Mouse (Mus musculus) MEL (cell line): ENCODE measurements at regions not wholly inside any gene's neighbourhood (a gene's known extent, or its start where the extent isn't known, plus 50 kb on each side); places are given as distances from the start of the nearest gene placed in this dataset.
A peak's percentile ranks its signal among the peaks of the same experiment; 100 is the strongest.
"Not testable (repeated sequence)": the region's sequence is repeated elsewhere in the genome, so short reads cannot be mapped to it uniquely, and the experiment has no call there.

ENCODE experiments used
- DNase-seq: peaks from one replicate; pipeline ENCODE4 v3.0.0; 2011; ENCODE audit warnings: low read depth, low spot score
- H3K27ac ChIP-seq: 2 replicates; pipeline ENCODE4 v1.5.1; 2012; ENCODE audit warnings: low read depth, mild to moderate bottlenecking, control low read depth, low read length, moderate library complexity; ENCODE audit not compliant: control insufficient read depth
- H3K27me3 ChIP-seq, 2 experiments: fragments of 150-350 bp in 1 of 2; sonication (generic) in 1 of 2; 2 replicates each; pipeline ENCODE4 v1.6.1; 2012; ENCODE audit warnings: low read length in 2 of 2, mild to moderate bottlenecking in 2 of 2, improper control_type of control experiment in 1 of 2, moderate library complexity in 1 of 2; ENCODE audit not compliant: insufficient read depth in 2 of 2, control insufficient read depth in 1 of 2
- H3K36me3 ChIP-seq, 2 experiments: 2 replicates each; pipeline ENCODE4 v1.6.1; 2012 to 2014; ENCODE audit warnings: low read length in 2 of 2, improper control_type of control experiment in 1 of 2, inconsistent platforms in 1 of 2, mild to moderate bottlenecking in 1 of 2; ENCODE audit not compliant: insufficient read depth in 2 of 2, control insufficient read depth in 1 of 2
- H3K4me1 ChIP-seq, 2 experiments: fragments of 150-350 bp in 1 of 2; sonication (generic) in 1 of 2; 2 replicates each; pipeline ENCODE4 v1.6.1; 2012; ENCODE audit warnings: low read length in 2 of 2, improper control_type of control experiment in 1 of 2, mild to moderate bottlenecking in 1 of 2; ENCODE audit not compliant: insufficient read depth in 2 of 2, control insufficient read depth in 1 of 2
- H3K4me3 ChIP-seq, 2 experiments: fragments of 150-350 bp in 1 of 2; sonication (generic) in 1 of 2; 2 replicates each; pipeline ENCODE4 v1.5.1; 2012; ENCODE audit warnings: low read depth in 2 of 2, low read length in 2 of 2, mild to moderate bottlenecking in 2 of 2, moderate library complexity in 2 of 2, control low read depth in 1 of 2, improper control_type of control experiment in 1 of 2; ENCODE audit not compliant: control insufficient read depth in 1 of 2, insufficient read depth in 1 of 2
- H3K79me2 ChIP-seq: 2 replicates; pipeline ENCODE4 v1.6.1; 2012; ENCODE audit warnings: mild to moderate bottlenecking, low read length, moderate library complexity; ENCODE audit not compliant: control insufficient read depth, poor library complexity, insufficient read depth
- H3K9ac ChIP-seq: 2 replicates; pipeline ENCODE4 v1.6.1; 2012; ENCODE audit warnings: low read depth, mild to moderate bottlenecking, control low read depth, low read length, moderate library complexity; ENCODE audit not compliant: control insufficient read depth, poor library complexity, severe bottlenecking
- H3K9me3 ChIP-seq: fragments of 150-350 bp; sonication (generic); replicated peaks from 2 replicates; pipeline ENCODE4 v1.6.1; 2012; ENCODE audit warnings: mild to moderate bottlenecking, low read length, improper control_type of control experiment, moderate library complexity; ENCODE audit not compliant: insufficient read depth
- CHD1 ChIP-seq: IDR thresholded peaks from 2 replicates; pipeline ENCODE4 v1.6.1; 2012; ENCODE audit warnings: low read depth, mild to moderate bottlenecking, inconsistent platforms, low read length, improper control_type of control experiment
- CTCF ChIP-seq, 3 experiments: IDR thresholded peaks in 2 of 3; conservative IDR thresholded peaks in 1 of 3; 2 replicates each; pipeline ENCODE4 v1.5.1; 2011 to 2012; ENCODE audit warnings: low read length in 3 of 3, low read depth in 2 of 3, mild to moderate bottlenecking in 2 of 3, improper control_type of control experiment in 1 of 3, inconsistent platforms in 1 of 3, mixed read lengths in 1 of 3, moderate library complexity in 1 of 3; ENCODE audit not compliant: control insufficient read depth in 1 of 3, insufficient read depth in 1 of 3, poor library complexity in 1 of 3, severe bottlenecking in 1 of 3
- ELF1 ChIP-seq: IDR thresholded peaks from 2 replicates; pipeline ENCODE4 v1.6.1; 2014; ENCODE audit warnings: low read depth, mild to moderate bottlenecking, inconsistent platforms, low read length, improper control_type of control experiment, moderate library complexity
- EP300 ChIP-seq, 2 experiments: IDR thresholded peaks; 2 replicates each; pipeline ENCODE4 v1.6.1; 2011; ENCODE audit warnings: improper control_type of control experiment in 2 of 2, low read length in 2 of 2, low read depth in 1 of 2, mild to moderate bottlenecking in 1 of 2
- ETS1 ChIP-seq: IDR thresholded peaks from 2 replicates; pipeline ENCODE4 v1.6.1; 2012; ENCODE audit warnings: low read depth, mild to moderate bottlenecking, inconsistent platforms, low read length, improper control_type of control experiment, moderate library complexity
- GATA1 ChIP-seq: IDR thresholded peaks from 2 replicates; pipeline ENCODE4 v1.6.1; 2011; ENCODE audit warnings: low read depth, low read length, improper control_type of control experiment
- KAT2A ChIP-seq: conservative IDR thresholded peaks from 2 replicates; pipeline ENCODE4 v1.6.1; 2012; ENCODE audit warnings: low read depth, low read length, improper control_type of control experiment, inconsistent platforms
- MAFK ChIP-seq: IDR thresholded peaks from 2 replicates; pipeline ENCODE4 v1.6.1; 2011; ENCODE audit warnings: low read depth, mild to moderate bottlenecking, low read length, improper control_type of control experiment, borderline replicate concordance
- MAX ChIP-seq: IDR thresholded peaks from 2 replicates; pipeline ENCODE4 v1.6.1; 2011; ENCODE audit warnings: low read length, improper control_type of control experiment
- MAZ ChIP-seq: IDR thresholded peaks from 2 replicates; pipeline ENCODE4 v1.6.1; 2012; ENCODE audit warnings: low read depth, mild to moderate bottlenecking, inconsistent platforms, low read length, improper control_type of control experiment
- MYC ChIP-seq: IDR thresholded peaks from 2 replicates; pipeline ENCODE4 v1.6.1; 2011; ENCODE audit warnings: low read depth, mild to moderate bottlenecking, low read length, improper control_type of control experiment, moderate library complexity
- POLR2AphosphoS5 ChIP-seq: IDR thresholded peaks from 2 replicates; pipeline ENCODE4 v1.6.1; 2012; ENCODE audit warnings: low read depth, borderline replicate concordance, mild to moderate bottlenecking, inconsistent platforms, low read length, moderate library complexity, mixed read lengths
- RAD21 ChIP-seq: IDR thresholded peaks from 2 replicates; pipeline ENCODE4 v1.6.1; 2011; ENCODE audit warnings: mild to moderate bottlenecking, low read depth, low read length, improper control_type of control experiment
- SIN3A ChIP-seq: IDR thresholded peaks from 2 replicates; pipeline ENCODE4 v1.6.1; 2012; ENCODE audit warnings: low read length, improper control_type of control experiment, inconsistent platforms
- SMC3 ChIP-seq: IDR thresholded peaks from 2 replicates; pipeline ENCODE4 v1.6.1; 2011; ENCODE audit warnings: low read depth, low read length, improper control_type of control experiment
- TAL1 ChIP-seq: IDR thresholded peaks from 2 replicates; pipeline ENCODE4 v1.6.1; 2012; ENCODE audit warnings: mild to moderate bottlenecking, inconsistent platforms, low read length, moderate library complexity, mixed read lengths
- TBP ChIP-seq: IDR thresholded peaks from 2 replicates; pipeline ENCODE4 v1.8.0; 2011; ENCODE audit warnings: low read depth, low read length, improper control_type of control experiment
- USF2 ChIP-seq, 2 experiments: IDR thresholded peaks; 2 replicates each; pipeline ENCODE4 v1.6.1; 2011 to 2012; ENCODE audit warnings: improper control_type of control experiment in 2 of 2, low read length in 2 of 2, borderline replicate concordance in 1 of 2, inconsistent platforms in 1 of 2, low read depth in 1 of 2, mild to moderate bottlenecking in 1 of 2; ENCODE audit not compliant: insufficient read depth in 1 of 2
- ZKSCAN1 ChIP-seq: IDR thresholded peaks from 2 replicates; pipeline ENCODE4 v1.6.1; 2012; ENCODE audit warnings: low read depth, mild to moderate bottlenecking, inconsistent platforms, low read length, improper control_type of control experiment, moderate library complexity

DNA sequence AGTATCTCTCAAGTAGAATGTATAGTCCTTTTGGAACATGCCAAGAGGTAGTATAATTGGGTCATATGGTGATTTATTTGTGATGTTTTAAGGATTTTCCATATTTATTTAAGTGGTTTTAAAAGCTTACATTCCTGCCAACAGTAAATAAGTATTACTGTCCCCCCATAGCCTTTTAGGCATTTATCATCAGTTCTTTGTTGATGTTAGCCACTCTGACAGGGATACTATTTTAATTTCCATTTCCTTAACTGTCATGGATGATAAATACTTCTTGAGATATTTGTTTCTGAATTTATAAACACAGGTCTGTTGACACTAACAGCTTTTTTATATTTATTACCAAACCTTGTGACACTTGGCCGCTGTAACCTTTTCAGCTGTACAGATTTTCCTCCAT lies 1183.3 kb downstream of the Hace1 start (continued):
- TF ChIP-seq TBP (no peak), RAD21 (no peak), POLR2AphosphoS5 (no peak), MAZ (no peak), MAX (no peak), ELF1 (no peak)

DNA sequence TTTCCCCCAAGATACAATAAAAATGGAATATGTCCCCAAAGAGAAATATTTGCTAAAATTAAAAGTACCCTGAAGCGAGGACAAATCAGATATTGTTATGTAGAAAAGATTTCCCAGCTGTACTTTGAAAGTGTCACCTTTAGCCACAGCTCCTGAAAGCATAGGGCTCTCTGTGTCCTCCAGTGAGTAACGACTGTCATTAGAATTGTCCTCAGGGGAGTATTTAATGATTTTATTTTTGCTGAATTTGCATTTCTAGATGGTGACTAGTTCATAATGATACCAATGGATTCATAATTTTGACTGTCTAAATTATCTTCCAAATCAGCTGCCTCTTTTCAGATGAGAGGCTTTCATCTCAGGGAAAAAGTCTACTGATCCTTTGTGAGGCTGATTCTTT lies 1201.1 kb downstream of the Hace1 start:
- Histone ChIP-seq H3K9me3 (no peaks in the 10 kb centered on the region), H3K27me3 (no peaks in the 10 kb centered on the region)

DNA sequence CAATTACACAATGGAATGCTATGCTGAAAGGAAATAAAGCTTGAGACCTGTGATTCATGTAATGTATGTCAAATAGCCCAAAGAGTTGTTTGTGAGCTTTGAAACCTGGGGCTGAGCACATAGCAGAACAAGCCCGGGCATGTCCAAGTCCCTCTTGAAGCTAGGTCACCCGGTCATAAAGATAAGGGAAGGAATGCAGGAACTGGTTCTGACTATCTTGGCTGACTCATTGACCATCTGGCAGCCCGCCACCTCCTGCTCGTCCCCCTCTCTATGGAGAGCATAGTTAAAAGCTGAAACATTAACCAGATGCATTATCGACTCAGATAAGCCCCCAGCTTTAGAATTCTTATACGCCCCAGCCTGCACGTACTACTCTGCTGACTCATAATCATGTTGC lies 1208.1 kb downstream of the Hace1 start:
- Histone ChIP-seq H3K27ac (peak overlapping the region; percentile 42; the same call in 1 of the 2 replicates), H3K36me3 (peaks cover 0 to 11% of the 10 kb centered on the region in 2 experiments; a peak in 2 of 4 replicates)
- not testable (repeated sequence) for H3K9me3 ChIP-seq, H3K79me2 ChIP-seq, H3K9ac ChIP-seq, H3K4me1 ChIP-seq, H3K27me3 ChIP-seq, H3K4me3 ChIP-seq
- peak; percentile 88 for DNase-seq
- TF ChIP-seq GATA1: peak; percentile 76
- peak; percentile 70 to 76 for TF ChIP-seq EP300 (IDR thresholded peaks at IDR 0.05; ENCODE audit: low read depth in 1 of 2, low read length in 2 of 2)
- TF ChIP-seq TAL1: peak; percentile 83

More for the DNA sequence above, 1201.1 kb downstream of the Hace1 start:
- Histone ChIP-seq H3K27ac (no peak overlapping the region), H3K4me3 (no peak overlapping the region), H3K4me1 (no peaks in the 10 kb centered on the region), H3K36me3 (no peaks in the 10 kb centered on the region), H3K79me2 (no peaks in the 10 kb centered on the region), H3K9ac (no peak overlapping the region)
- DNase-seq: no peak
- TF ChIP-seq MAFK (peak; percentile 74; the same call in 1 of the 2 replicates), RAD21 (no peak), SIN3A (no peak), ETS1 (no peak)

DNA sequence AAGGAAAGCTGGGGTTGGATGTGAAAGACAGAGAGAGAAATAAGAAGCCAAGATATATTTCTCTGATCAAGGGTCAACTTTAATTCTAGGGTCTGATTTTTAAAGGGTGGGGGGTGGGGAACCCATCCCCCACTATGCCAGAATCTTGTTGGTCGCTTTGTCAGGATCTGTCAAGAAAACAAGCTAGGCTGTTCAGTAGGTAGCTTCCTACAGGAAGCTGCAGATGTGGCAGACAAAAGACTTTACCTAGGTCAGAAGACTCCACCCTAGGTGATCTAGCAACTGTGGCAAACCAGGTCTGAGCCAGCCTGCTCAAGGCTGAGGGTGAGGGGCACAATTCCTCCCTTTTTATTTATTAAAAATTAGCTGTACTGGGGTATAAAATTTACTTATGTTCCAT lies 1236.6 kb downstream of the Hace1 start:
- DNase-seq: no peak
- Histone ChIP-seq H3K4me1 (no peaks in the 10 kb centered on the region), H3K9me3 (no peaks in the 10 kb centered on the region), H3K4me3 (no peak overlapping the region), H3K9ac (no peak overlapping the region), H3K27ac (no peak overlapping the region), H3K79me2 (no peaks in the 10 kb centered on the region), H3K36me3 (no peaks in the 10 kb centered on the region), H3K27me3 (no peaks in the 10 kb centered on the region)
- TF ChIP-seq MYC: no peak
- no peak for TF ChIP-seq MAFK
- no peak for TF ChIP-seq SMC3
- no peak for TF ChIP-seq KAT2A
- no peak for TF ChIP-seq TBP
- no peak for TF ChIP-seq MAX
- no peak for TF ChIP-seq CHD1
- no peak for TF ChIP-seq CTCF (IDR thresholded peaks at IDR 0.05 in 2 of 3, conservative IDR thresholded peaks at IDR 0.05 in 1 of 3; ENCODE audit: control insufficient read depth in 1 of 3, insufficient read depth in 1 of 3, low read depth in 2 of 3, low read length in 3 of 3, poor library complexity in 1 of 3, severe bottlenecking in 1 of 3)
- TF ChIP-seq MAZ: no peak
- TF ChIP-seq USF2 (IDR thresholded peaks at IDR 0.05; ENCODE audit: borderline replicate concordance in 1 of 2, insufficient read depth in 1 of 2, low read depth in 1 of 2, low read length in 2 of 2): no peak
- TF ChIP-seq ZKSCAN1: no peak
